Mouse (Mus musculus) ovary, postnatal 10 days (tissue): ENCODE measurements around the gene Prkce.

Experiments
- DNase-seq: peaks from one replicate; pipeline ENCODE4 v3.0.0; 2022; ENCODE audit warnings: low spot score

Gene Prkce

DNA sequence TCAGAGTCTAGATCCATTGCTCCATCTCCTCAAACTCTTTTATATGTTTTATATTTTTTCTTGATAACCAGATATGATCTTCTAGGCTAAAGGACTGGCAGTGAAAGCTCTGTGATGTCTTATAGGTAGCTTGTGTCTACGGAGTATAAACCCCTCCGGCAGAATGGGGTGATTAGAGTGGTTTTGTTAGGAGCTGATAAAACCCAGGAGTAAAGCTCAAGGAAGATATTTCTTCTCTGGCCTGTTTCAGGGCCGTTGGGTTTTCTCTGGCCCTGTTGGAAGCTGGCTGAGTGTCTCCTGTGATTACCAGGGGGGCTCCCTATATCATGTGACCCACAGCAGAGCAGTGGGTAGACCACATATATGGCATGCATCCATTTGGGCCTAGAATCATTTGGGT lies 319.9 kb downstream of the Prkce start:
- no peak for DNase-seq

GRCm38 (mm10) chr17:86489827-86490226 lies 322.2 kb downstream of the Prkce start:
- DNase-seq, result no peak

DNA sequence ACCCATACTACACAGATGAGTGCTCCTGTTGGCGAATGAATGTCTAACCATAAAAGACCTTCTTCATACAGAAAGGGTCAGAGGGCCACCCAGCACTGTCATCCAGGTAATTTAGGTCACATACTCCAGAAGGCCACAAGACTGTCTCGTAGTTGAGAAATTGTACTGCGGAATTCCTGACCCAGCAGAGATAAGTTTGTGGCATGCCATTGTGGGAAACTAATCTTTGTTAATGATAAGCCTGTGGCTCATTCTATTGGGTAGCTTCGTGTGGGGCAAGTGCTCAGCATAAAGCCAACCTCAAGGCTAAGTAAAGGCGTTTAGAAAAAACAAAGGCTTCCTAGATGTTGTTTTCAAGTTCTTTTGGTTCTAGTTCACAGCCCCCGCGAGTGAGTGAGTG lies 324.8 kb downstream of the Prkce start:
- DNase-seq, result no peak

- no peak for DNase-seq
Measured at GRCm38 (mm10) chr17:86493891-86494420, 326.4 kb downstream of the Prkce start.

DNA sequence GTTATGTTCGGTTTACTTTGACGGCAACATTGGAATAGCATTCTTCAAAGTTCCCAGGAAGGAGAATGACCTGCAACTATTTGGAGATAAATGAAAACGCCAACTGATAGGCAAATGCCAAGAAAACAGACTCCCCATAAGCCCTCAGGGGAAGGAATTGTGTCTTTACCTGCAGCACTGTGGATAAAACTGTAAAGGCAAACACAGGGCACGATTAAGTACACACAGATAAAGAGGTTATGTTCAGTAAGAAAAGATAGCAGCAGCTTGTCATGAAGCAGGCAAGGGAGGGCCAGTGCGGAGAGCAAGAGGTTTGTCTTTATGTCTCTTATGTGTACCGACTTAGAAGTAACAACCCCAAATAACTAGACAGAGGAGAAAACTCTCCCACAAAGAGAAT lies 326.9 kb downstream of the Prkce start:
- no peak for DNase-seq

DNA sequence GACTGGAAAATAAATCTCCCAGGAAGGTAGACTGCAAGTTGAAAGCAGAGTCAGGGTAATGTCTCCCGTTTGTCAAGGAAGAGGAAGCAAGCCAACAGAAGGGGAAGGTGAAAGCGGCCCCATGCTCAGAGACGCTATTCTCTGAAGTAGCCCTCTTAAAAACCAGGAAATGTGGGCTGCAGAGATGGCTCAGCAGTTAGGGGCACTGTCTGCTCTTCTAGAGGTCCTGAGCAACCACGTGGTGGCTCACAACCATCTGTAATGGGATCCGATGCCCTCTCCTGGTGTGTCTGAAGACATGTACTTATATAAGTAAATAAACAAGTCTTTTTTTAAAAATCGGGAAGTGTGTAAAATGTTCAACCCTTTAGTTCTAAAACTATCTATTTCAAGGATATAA lies 327.3 kb downstream of the Prkce start:
- no peak for DNase-seq

- DNase-seq, result no peak
Measured at GRCm38 (mm10) chr17:86496123-86496771, 328.7 kb downstream of the Prkce start.

GRCm38 (mm10) chr17:86497302-86497701 lies 329.7 kb downstream of the Prkce start:
- no peak for DNase-seq

GRCm38 (mm10) chr17:86499359-86500045 lies 331.9 kb downstream of the Prkce start:
- no peak for DNase-seq

- no peak for DNase-seq
Measured at GRCm38 (mm10) chr17:86501393-86501792, 333.8 kb downstream of the Prkce start.

GRCm38 (mm10) chr17:86503208-86503897 lies 335.8 kb downstream of the Prkce start:
- no peak for DNase-seq

DNA sequence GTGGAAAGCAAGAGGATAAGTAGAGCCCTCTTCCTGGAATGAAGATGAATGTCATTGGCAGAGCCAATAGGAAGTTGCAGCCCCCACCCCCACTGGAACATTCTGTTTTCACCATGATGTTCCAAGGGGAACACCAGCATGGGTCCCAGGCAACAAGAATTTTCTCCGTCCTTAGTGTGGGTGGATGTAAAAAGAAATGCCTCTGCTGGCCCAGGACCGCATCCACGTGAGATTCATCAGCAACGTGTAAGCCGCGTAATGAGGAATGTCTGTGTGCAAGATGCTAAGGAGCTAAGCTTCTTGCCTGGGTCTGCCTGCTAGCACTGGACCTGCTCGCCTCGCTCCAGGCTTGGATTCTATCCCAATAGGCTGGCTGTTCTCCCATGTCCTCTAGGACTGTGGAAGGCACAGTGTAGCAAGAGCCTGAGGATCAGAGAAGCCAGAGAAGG lies 337.6 kb downstream of the Prkce start, which contains the start of gene Gm10309:
Gm10309 (minus strand) TSS at position 50 of the 449 bp plus-strand sequence.
- no peak for DNase-seq

DNA sequence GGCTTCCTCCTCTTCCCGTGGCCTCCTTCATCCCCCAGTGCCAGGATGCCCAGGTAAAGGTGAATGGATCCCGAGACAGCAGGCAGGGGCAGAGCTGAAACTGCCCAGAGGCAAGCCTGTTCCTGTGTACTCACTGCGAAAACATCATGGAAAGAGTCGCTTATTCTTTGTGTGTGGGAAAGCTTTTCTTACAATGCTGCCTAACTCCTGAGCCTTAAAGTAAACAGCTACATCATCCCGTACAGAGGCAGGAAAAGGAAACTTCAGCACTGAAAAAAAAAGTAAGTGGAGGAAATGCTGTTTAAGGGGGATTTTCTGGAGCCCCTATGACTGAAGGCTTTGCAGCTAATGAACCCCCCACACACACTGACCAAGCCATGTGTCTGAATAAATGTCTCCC lies 339.3 kb downstream of the Prkce start:
- no peak for DNase-seq

GRCm38 (mm10) chr17:86507342-86508211 lies 340.0 kb downstream of the Prkce start:
- no peak for DNase-seq

GRCm38 (mm10) chr17:86508212-86508490 lies 340.6 kb downstream of the Prkce start:
- no peak for DNase-seq

GRCm38 (mm10) chr17:86509871-86510270 lies 342.3 kb downstream of the Prkce start:
- no peak for DNase-seq

DNA sequence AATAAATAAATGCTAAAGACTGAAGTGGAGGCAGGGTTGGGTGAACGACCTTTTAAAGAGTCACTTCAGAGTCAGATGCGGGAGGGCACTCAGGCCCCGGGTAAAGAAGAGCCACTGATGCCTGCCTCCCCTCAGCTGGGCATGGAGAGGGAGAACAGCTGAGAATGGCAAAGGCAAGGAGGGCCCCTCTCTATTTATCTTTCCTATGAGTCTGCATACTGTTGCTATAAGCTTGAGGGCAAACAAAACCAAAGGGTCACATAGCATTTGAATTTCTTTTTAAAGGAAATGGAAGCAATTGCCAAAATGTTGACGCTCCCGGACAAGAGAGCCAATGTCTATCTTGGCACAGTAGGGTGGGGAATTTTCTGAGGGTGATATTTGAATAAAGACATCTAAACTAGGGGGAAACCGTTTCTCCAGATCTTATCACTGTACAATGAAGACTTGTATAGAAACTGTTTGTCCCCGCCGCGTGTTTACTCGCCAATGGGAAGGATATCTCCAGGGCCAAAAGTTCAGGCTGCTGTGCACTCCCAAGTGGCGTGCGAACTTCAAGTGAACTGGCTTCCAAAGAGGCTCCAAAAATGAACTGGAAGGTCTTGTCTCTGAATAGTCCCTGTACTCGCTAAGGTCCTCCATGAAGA lies 347.5 kb downstream of the Prkce start:
- no peak for DNase-seq

DNA sequence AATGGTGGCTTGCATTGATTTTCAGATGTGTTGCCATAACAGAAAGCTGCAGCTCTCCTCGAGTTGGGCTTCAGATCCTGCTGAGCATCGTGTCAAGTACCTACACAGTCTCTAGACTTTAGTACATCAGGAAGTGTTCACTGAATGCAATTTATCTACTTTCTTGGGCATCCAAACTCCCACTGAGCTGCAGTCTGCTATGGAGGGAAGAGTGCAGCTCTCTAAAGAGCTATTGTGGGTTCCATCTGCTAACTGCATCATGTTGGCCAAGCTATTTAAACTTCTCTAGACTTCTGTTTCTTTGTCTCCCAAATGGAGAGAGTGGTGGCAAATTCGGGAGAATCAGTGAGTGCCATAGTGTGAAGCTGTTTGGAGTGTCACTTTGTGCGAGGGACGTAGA lies 349.0 kb downstream of the Prkce start:
- DNase-seq, result no peak

DNA sequence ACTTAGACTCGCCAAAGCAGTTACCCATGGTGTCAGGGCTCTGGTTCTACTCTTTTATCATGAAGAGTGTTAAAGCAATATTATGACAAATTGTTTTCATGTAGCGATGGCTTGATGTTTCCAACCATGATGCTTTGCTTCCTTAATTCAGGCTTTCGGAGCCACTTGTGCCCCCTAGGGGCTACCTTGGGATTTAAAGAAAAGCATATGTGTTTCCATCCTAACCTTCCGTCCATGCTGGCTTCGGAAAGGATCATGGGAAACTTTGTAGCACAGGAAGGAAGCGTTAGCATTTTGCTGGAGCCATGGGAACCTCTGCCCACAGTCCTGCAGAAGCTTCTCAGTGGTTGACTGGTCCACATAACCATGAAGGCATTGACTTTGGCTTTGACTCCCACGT lies 351.0 kb downstream of the Prkce start:
- DNase-seq, result no peak

DNA sequence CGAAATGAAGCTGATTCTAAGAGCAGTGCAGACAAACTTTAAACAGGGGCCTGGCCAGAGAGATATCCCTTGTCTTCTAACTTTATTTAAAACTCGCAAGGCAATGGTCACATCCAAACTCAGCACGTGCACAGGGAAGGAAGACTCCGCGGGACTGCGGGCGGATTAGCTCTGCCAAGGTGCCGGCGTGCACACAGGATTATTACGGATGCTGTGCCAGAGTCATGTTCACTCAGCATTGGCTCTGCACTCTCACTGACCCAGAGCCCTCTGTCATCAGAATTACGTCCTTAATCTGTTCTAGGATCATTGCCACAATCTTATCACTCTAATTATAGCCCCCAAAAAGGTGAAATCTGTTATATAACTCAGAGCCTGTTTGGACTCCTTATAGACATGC lies 353.7 kb downstream of the Prkce start:
- DNase-seq, result no peak

- no peak for DNase-seq
Measured at GRCm38 (mm10) chr17:86522649-86523048, 355.1 kb downstream of the Prkce start.

DNA sequence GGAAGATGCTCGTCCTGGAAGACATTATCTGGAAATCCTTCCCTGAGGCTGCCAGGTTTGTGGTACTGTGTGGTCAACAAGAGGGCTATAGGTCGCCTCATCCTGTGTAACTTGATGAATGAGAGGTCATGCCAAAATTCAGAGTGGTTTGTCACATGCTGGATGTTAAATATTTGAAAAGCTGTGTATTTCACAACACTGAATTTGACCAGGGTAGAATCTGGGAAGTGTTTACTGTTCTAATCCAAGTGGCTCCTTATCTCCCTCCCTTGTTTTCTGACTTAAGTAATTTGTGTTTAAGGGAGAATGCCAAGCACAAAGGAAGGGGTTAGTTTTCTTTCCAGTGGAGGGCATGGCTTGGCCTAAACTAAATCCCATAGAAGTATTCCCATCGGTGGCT lies 355.8 kb downstream of the Prkce start:
- no peak for DNase-seq
